Mouse (Mus musculus): Measurements from ENCODE around the gene Mdm4.

GRCm38 (mm10) chr1:133078338-133078727 lies 48.0 kb upstream of the Mdm4 start:
- no peak for TF ChIP-seq CTCF (IDR thresholded peaks at IDR 0.05; ENCODE audit: control insufficient read depth, insufficient read depth, insufficient replicate concordance, low read depth, low read length)
- TF ChIP-seq POLR2A (IDR thresholded peaks at IDR 0.05; ENCODE audit: control insufficient read depth, low read depth, low read length), result no peak
